Mouse (Mus musculus) midbrain, postnatal 0 days (tissue): Measurements from ENCODE around the gene Syt16. TPM values are rescaled to one million over a fixed set of nuclear protein-coding genes. Genes with fewer than 3 reads are reported as not detected.

Experiments
- ATAC-seq: fragments of 200-750 bp; cut with Nextera tagmentation; 2 replicates; pipeline ENCODE4 v1.8.0; 2017; ENCODE audit warnings: moderate number of reproducible peaks, mild to moderate bottlenecking, moderate TSS enrichment, moderate library complexity; ENCODE audit not compliant: low FRiP score
- DNase-seq: peaks from one replicate; pipeline ENCODE4 v3.0.0-alpha.2; 2015; ENCODE audit warnings: low spot score
- H3K27ac ChIP-seq: fragments of 300-500 bp; sonication (generic); 2 replicates; pipeline ENCODE4 v1.5.1; 2014; ENCODE audit warnings: low read depth, mild to moderate bottlenecking, low read length, mixed read lengths
- H3K27me3 ChIP-seq: fragments of 300-500 bp; sonication (generic); 2 replicates; pipeline ENCODE4 v1.6.1; 2014; ENCODE audit warnings: low read length, control low read depth, mixed read lengths; ENCODE audit not compliant: insufficient read depth
- H3K36me3 ChIP-seq: fragments of 300-500 bp; sonication (generic); 2 replicates; pipeline ENCODE4 v1.6.1; 2014; ENCODE audit warnings: low read length, control low read depth, mixed read lengths; ENCODE audit not compliant: insufficient read depth
- H3K4me1 ChIP-seq: fragments of 300-500 bp; sonication (generic); 2 replicates; pipeline ENCODE4 v1.6.1; 2014; ENCODE audit warnings: mild to moderate bottlenecking, control low read depth, antibody characterized with exemption, low read length, mixed read lengths; ENCODE audit not compliant: insufficient read depth
- H3K4me2 ChIP-seq: fragments of 300-500 bp; sonication (generic); 2 replicates; pipeline ENCODE4 v1.6.1; 2014; ENCODE audit warnings: low read depth, mild to moderate bottlenecking, low read length, mixed read lengths; ENCODE audit not compliant: poor library complexity, severe bottlenecking
- H3K4me3 ChIP-seq: fragments of 300-500 bp; sonication (generic); 2 replicates; pipeline ENCODE4 v1.5.1; 2014; ENCODE audit warnings: low read depth, mild to moderate bottlenecking, low read length, moderate library complexity
- H3K9ac ChIP-seq: fragments of 300-500 bp; sonication (generic); replicated peaks from 2 replicates; pipeline ENCODE4 v1.6.1; 2014; ENCODE audit warnings: mild to moderate bottlenecking, low read length, moderate library complexity, mixed read lengths; ENCODE audit not compliant: poor library complexity, severe bottlenecking
- H3K9me3 ChIP-seq: fragments of 300-500 bp; sonication (generic); 2 replicates; pipeline ENCODE4 v1.6.1; 2016; ENCODE audit warnings: low read length, control low read depth
- CTCF ChIP-seq: IDR thresholded peaks from 2 replicates; pipeline ENCODE4 v1.5.1; 2016; ENCODE audit warnings: antibody characterized with exemption, mild to moderate bottlenecking
- WGBS: fragments of 180-500 bp; shearing (Covaris S2); extraction: QIAGEN DNeasy Blood & Tissue Kit; methylation state at CpG from one replicate; pipeline ENCODE4 v1.1.7; 2014; 5-methylcytosine and 5-hydroxymethylcytosine counted together
- polyA plus RNA-seq: library from polyadenylated mRNA; unstranded; fragments of >200 nt; fragmentation: Nextera tagmentation; extraction: Ambion mirVana; gene quantifications from 2 replicates; pipeline ENCODE4 v1.2.1, GENCODE M21; 2015
- total RNA-seq: library from RNA; depleted of rRNA; stranded (reverse); fragments of >200 nt; gene quantifications from 2 replicates; pipeline ENCODE4 v1.2.3, GENCODE M21; 2014

Syt16 gene
- total and polyA plus RNA-seq, 2 experiments from 2014 or later, result 77.3 to 95.2 TPM

- no peak for DNase-seq
These were observed 42.7 kb upstream of the Syt16 start for GRCm38 (mm10) chr12:73954785-73955184.

GRCm38 (mm10) chr12:73957676-73958075 is 39.8 kb upstream of the Syt16 start:
- no peaks in the 10 kb centered on the region for H3K36me3 ChIP-seq
- H3K4me1 ChIP-seq, result no peaks in the 10 kb centered on the region
- no peak overlapping the region for H3K4me3 ChIP-seq
- H3K9me3 ChIP-seq, result no peaks in the 10 kb centered on the region
- no peaks in the 10 kb centered on the region for H3K27me3 ChIP-seq
- no peak for TF ChIP-seq CTCF
- no peak overlapping the region for H3K9ac ChIP-seq
- WGBS, result 84% methylated on average over 3 of the region's 3 CpGs
- no peak for DNase-seq
- no peak overlapping the region for H3K27ac ChIP-seq
- no peak overlapping the region for H3K4me2 ChIP-seq
- ATAC-seq, result no peak

More at GRCm38 (mm10) chr12:73954785-73955184, 42.7 kb upstream of the Syt16 start:
- ATAC-seq, result no peak
- H3K4me2 ChIP-seq, result no peak overlapping the region
- H3K36me3 ChIP-seq, result no peaks in the 10 kb centered on the region
- 82% methylated on average over 5 of the region's 5 CpGs for WGBS
- H3K9ac ChIP-seq, result no peak overlapping the region
- H3K4me3 ChIP-seq, result no peak overlapping the region
- no peaks in the 10 kb centered on the region for H3K9me3 ChIP-seq
- H3K27me3 ChIP-seq, result no peaks in the 10 kb centered on the region
- no peak overlapping the region for H3K27ac ChIP-seq
- TF ChIP-seq CTCF, result no peak
- H3K4me1 ChIP-seq, result no peaks in the 10 kb centered on the region

- 92% methylated on average over 2 of the region's 2 CpGs for WGBS
- Histone ChIP-seq H3K4me1 (no peaks in the 10 kb centered on the region), H3K4me2 (no peak overlapping the region), H3K27me3 (no peaks in the 10 kb centered on the region), H3K9ac (no peak overlapping the region), H3K4me3 (no peak overlapping the region), H3K9me3 (no peaks in the 10 kb centered on the region), H3K36me3 (no peaks in the 10 kb centered on the region), H3K27ac (no peak overlapping the region)
- TF ChIP-seq CTCF, result no peak
- ATAC-seq, result no peak
- no peak for DNase-seq
These were observed 38.6 kb upstream of the Syt16 start for GRCm38 (mm10) chr12:73958830-73959229.

GRCm38 (mm10) chr12:73964291-73965281 is 32.9 kb upstream of the Syt16 start, which contains the start of gene Snapc1:
Gene Snapc1 (plus strand): TSS chr12:73964481.
- Histone ChIP-seq H3K9ac (peak within 1 kb of the TSS; percentile 81), H3K27me3 (no peaks in the 10 kb centered on the region), H3K4me3 (peak within 1 kb of the TSS; percentile 89), H3K27ac (peak within 1 kb of the TSS; percentile 80), H3K4me2 (peak within 1 kb of the TSS; percentile 71), H3K36me3 (peaks cover 10% of the 10 kb centered on the region), H3K4me1 (no peaks in the 10 kb centered on the region), H3K9me3 (no peaks in the 10 kb centered on the region)
- TF ChIP-seq CTCF, result no peak
- peak; percentile 99 for ATAC-seq
- peak; percentile 98 for DNase-seq
- WGBS, result 1% methylated on average over 60 of the region's 60 CpGs

- ATAC-seq (no peak), DNase-seq (no peak)
- Histone ChIP-seq H3K36me3 (peaks cover 31% of the 10 kb centered on the region), H3K9me3 (no peaks in the 10 kb centered on the region), H3K9ac (no peak overlapping the region), H3K4me1 (no peaks in the 10 kb centered on the region), H3K27me3 (no peaks in the 10 kb centered on the region), H3K27ac (no peak overlapping the region), H3K4me2 (no peak overlapping the region), H3K4me3 (no peak overlapping the region)
- WGBS, result 96% methylated on average over 8 of the region's 8 CpGs
- no peak for TF ChIP-seq CTCF
These were observed 28.3 kb upstream of the Syt16 start for GRCm38 (mm10) chr12:73969142-73969541.

GRCm38 (mm10) chr12:73974584-73974983 is 22.9 kb upstream of the Syt16 start:
- Histone ChIP-seq H3K36me3 (peaks cover 65% of the 10 kb centered on the region), H3K4me3 (no peak overlapping the region), H3K27me3 (no peaks in the 10 kb centered on the region), H3K4me2 (no peak overlapping the region), H3K9me3 (no peaks in the 10 kb centered on the region), H3K27ac (no peak overlapping the region), H3K4me1 (no peaks in the 10 kb centered on the region), H3K9ac (no peak overlapping the region)
- DNase-seq (no peak), ATAC-seq (no peak)
- WGBS, result 88% methylated on average over 6 of the region's 6 CpGs
- no peak for TF ChIP-seq CTCF
